Mouse (Mus musculus) neutrophil, adult 5-6 weeks (primary cell): ENCODE data around the gene Creg2. TPM values are rescaled to one million over a fixed set of nuclear protein-coding genes. Genes with fewer than 3 reads are reported as not detected.
"Not testable (repeated sequence)": the region's sequence is repeated elsewhere in the genome, so short reads cannot be mapped to it uniquely, and the experiment has no call there.

Experiments
- ATAC-seq: fragments of 151-379, 151-347 bp; 2 replicates; pipeline ENCODE4 v1.8.0; 2017; ENCODE audit warnings: mild to moderate bottlenecking, moderate TSS enrichment; ENCODE audit not compliant: insufficient number of reproducible peaks, poor library complexity, low FRiP score, severe bottlenecking; ENCODE audit errors: extremely low read depth
- total RNA-seq: library from RNA; stranded (forward); fragments of 200-1000 nt; gene quantifications from 2 replicates; pipeline ENCODE4 v1.2.3, GENCODE M21; 2017

Creg2 gene
- total RNA-seq, 1 experiment from 2014 or later: 0.23 TPM

- ATAC-seq: no peak
These were observed 5.8 kb upstream of the Creg2 start for GRCm38 (mm10) chr1:39656976-39657529.

GRCm38 (mm10) chr1:39654901-39655300 lies 3.6 kb upstream of the Creg2 start:
- not testable (repeated sequence) for ATAC-seq

DNA sequence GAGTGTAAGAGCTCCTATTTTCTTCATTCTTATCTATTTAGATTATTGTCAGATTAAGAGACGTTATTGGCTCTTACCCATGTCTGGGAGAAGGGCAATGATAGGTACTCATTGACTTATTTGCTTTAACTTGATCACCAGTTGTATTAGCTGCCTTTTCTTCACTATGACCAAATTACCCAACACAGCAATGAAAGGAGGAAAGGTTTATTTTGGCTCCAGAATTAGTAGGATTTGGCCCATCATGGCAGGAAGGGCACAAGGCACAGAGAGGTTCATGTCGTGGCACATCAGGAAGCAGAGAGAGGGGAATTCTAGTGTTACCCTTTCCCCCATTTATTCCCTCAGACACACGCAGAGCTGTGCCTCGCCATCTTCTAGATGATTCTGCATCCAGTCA lies 1.8 kb upstream of the Creg2 start:
- no peak for ATAC-seq

DNA sequence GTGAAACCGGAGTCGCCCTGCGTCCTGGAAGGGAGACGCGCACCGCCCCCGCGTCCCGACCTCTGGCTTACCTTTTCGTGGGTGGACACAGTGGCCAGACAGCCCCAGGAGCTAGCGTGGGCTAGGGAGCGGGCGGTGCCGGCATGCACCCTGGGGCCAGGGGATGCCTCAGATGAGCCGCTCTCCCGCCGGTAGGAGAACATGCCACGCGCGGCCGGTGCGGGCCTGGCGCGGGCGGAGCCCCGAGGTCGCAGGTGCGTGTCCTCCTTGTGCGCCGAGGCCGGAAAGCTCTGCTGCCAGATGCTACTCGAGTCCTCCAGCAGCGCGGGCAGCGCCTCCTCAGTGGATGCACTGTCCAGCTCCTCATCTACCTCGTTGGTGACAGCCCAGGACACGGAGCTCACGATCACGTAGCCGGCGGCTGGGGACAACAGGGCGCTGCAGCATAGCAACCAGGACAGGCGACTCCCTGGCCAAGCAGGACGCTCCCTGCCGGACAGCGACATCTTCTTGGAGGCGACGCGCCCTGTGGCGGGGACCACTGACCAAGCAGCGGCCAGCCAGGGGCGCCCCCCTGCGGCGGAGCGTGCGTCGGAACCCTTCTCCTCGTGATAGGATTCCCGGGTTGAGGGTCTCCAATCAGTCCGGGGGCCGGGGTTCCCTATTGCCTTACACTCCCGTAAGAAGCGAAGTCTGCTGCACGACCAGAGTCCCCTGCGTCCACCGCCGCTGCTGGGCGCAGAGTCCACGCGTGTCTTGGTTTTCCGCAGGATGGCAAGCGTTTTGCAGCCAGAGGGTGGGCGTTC lies 636 bp downstream of the Creg2 start:
- ATAC-seq: peak; percentile 46; the same call in 1 of the 2 replicates

- ATAC-seq: no peak
These were observed 1.4 kb downstream of the Creg2 start for GRCm38 (mm10) chr1:39649691-39650434.

DNA sequence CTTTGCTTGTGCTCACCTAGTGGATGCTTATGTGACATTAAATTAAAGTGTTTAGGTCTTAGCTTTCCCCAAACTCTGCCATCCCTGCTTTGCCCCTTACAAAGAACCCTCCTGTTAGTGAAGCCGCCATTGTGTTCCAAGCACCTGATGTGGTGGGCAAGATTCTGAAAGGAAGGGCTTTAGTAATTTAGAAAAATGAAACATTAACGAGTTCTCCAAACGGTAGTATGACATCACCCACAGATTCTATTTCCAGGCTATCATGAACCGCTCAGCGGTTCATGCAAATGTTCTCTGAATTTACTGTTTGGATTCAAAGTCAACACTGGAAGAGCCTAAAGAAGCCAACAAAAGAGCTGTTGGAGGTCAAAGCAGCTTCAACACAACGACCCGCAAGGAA lies 2.7 kb downstream of the Creg2 start:
- no peak for ATAC-seq

- ATAC-seq: no peak
These were observed 5.1 kb downstream of the Creg2 start for GRCm38 (mm10) chr1:39645905-39646759.

DNA sequence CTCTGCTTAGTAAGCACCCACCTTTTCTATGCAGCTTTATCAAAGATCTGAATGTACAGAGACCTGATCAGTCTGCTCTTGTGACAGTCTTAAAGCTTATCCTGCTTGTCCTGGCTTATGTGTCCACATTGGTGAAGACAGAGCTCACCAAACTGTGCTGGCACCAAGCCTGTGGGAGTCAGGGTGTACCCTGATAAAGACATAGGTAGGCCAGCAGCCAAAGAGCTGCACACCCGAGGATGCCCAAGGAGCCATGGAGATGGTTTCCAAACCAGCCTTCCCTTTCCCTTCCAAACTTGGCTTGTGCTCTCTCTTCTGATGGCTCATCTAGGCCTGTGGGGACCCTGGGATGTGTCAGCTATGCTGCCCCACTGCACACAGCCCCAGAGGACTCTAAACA lies 6.9 kb downstream of the Creg2 start:
- ATAC-seq: no peak

GRCm38 (mm10) chr1:39641667-39642066 lies 9.6 kb downstream of the Creg2 start:
- ATAC-seq: no peak

DNA sequence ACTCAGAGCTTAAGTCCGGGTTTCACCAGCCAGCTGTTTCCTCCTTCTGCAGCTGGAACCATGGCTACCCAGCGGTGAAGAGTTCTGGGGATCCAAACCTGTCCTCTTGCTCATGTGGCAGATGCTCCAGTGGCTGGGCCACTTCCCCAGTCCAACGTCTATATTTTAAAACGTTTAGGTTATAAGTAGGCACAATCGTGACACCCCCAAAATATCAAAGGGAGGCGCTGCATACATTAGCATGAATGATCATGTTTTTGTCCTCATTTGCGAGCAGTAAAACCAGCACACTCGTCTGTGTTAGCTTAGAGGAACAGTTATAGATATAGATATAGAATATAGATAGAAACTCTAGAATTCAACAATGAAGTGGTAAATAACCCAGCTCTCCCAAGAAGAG lies 14.1 kb downstream of the Creg2 start:
- no peak for ATAC-seq

GRCm38 (mm10) chr1:39636660-39637059 lies 14.6 kb downstream of the Creg2 start:
- no peak for ATAC-seq

- no peak for ATAC-seq
These were observed 15.1 kb downstream of the Creg2 start for GRCm38 (mm10) chr1:39636196-39636595.

DNA sequence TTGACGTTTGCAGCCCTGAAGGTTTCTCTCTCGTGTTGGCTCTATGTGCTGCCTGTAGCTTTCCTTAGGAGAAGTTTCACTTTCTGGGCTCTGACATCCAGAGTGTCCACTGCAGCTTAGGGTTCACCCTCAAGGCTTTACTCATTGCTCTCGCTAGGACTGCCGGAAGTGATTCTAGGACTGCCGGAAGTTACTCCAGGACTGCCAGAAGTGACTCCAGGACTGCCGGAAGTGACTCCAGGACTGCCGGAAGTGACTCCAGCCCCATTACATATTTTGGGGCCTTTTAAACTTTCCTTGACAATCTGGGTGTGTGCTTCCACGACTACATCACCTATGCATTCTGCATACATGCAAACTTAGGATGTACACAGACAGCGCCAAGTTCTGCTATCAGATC lies 22.7 kb downstream of the Creg2 start:
- no peak for ATAC-seq

DNA sequence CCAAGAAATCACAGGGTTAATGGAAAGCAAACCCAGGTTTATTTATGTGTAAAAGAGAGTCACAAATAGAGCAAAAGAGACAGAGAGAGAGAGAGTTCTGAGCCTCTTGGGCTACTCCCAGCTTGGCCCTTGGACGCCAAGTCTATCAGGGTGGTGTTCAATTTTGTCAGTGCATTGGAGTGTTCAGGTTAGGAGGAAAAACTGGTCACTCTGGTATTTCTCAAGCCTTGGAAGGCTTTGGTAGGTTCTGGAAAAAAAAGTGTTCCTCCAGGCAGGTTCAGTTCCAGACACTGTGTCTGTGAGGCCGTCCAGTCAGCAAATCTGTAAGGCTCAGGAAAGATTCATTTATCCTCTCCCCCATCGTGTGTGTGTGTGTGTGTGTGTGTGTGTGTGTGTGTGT lies 25.8 kb downstream of the Creg2 start:
- ATAC-seq: no peak

- no peak for ATAC-seq
These were observed 27.5 kb downstream of the Creg2 start for GRCm38 (mm10) chr1:39623729-39624128.

GRCm38 (mm10) chr1:39623106-39623505 lies 28.2 kb downstream of the Creg2 start:
- ATAC-seq: no peak

DNA sequence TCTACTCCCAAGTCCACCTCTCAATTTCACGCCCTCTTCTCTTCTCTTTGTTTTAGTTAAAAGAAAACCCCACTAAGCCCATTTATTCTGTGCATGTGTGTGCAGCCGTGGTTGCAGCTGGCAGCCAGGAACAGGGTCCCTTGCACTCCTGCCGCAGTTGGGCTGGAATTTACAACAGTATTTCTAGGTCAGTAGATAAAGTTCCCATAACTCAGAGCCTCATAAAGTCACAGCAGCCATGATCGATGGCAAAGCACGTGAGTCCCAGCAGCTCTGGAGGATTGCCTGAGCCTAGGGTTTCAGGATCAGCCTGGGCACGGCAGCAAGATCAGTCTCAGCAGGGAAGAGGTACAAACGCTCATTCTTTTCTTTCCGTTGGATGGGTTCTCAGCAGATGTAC lies 32.8 kb downstream of the Creg2 start:
- no peak for ATAC-seq

- no peak for ATAC-seq
These were observed 35.7 kb downstream of the Creg2 start for GRCm38 (mm10) chr1:39615526-39615925.
